Mouse (Mus musculus) T-helper 17 cell (primary cell): ENCODE data around the gene Afg3l1.
"Not testable (repeated sequence)": the region's sequence is repeated elsewhere in the genome, so short reads cannot be mapped to it uniquely, and the experiment has no call there.

Source experiments
- in situ Hi-C, 2 experiments: fragments of 300-600 bp; cut with MboI, MseI; formaldehyde crosslinking; loops; 1 replicate in 1 of 2; 2 replicates in 1 of 2; pipeline ENCODE4 v1.15.1; 2025; ENCODE audit warnings: high pct_unique_total_duplicates in 2 of 2

Gene Afg3l1

GRCm38 (mm10) chr8:123477737-123478258 lies at the start of gene Afg3l1:
Gene Afg3l1, plus strand, starts transcription at chr8:123477903.
- in situ Hi-C loops: no loop called here

- in situ Hi-C loops: no loop called here
These were observed 49.3 kb upstream of the Afg3l1 start for GRCm38 (mm10) chr8:123428343-123428893.

- in situ Hi-C loops: no loop called here
These were observed 48.6 kb upstream of the Afg3l1 start for GRCm38 (mm10) chr8:123428939-123429721.

GRCm38 (mm10) chr8:123429722-123430013 lies 48.0 kb upstream of the Afg3l1 start:
- in situ Hi-C loops: not testable (repeated sequence)

- in situ Hi-C loops: not testable (repeated sequence)
These were observed 46.8 kb upstream of the Afg3l1 start for GRCm38 (mm10) chr8:123430936-123431335.

- in situ Hi-C loops: no loop called here
These were observed 45.9 kb upstream of the Afg3l1 start for GRCm38 (mm10) chr8:123431616-123432365.

GRCm38 (mm10) chr8:123432381-123432780 lies 45.3 kb upstream of the Afg3l1 start:
- in situ Hi-C loops: no loop called here

- in situ Hi-C loops: not testable (repeated sequence)
These were observed 44.3 kb upstream of the Afg3l1 start for GRCm38 (mm10) chr8:123433241-123433974.

GRCm38 (mm10) chr8:123441788-123442187 lies 35.9 kb upstream of the Afg3l1 start:
- in situ Hi-C loops: no loop called here

GRCm38 (mm10) chr8:123442351-123442750 lies 35.4 kb upstream of the Afg3l1 start:
- in situ Hi-C loops: no loop called here

GRCm38 (mm10) chr8:123442871-123443575 lies 34.7 kb upstream of the Afg3l1 start:
- in situ Hi-C loops: no loop called here

- in situ Hi-C loops: no loop called here
These were observed 34.2 kb upstream of the Afg3l1 start for GRCm38 (mm10) chr8:123443576-123443921.

- in situ Hi-C loops: no loop called here
These were observed 33.6 kb upstream of the Afg3l1 start for GRCm38 (mm10) chr8:123444131-123444530.

- in situ Hi-C loops: no loop called here
These were observed 31.7 kb upstream of the Afg3l1 start for GRCm38 (mm10) chr8:123445981-123446380.

GRCm38 (mm10) chr8:123446799-123447198 lies 30.9 kb upstream of the Afg3l1 start:
- in situ Hi-C loops: no loop called here

- in situ Hi-C loops: no loop called here
These were observed 26.9 kb upstream of the Afg3l1 start for GRCm38 (mm10) chr8:123450783-123451182.

GRCm38 (mm10) chr8:123451747-123452146 lies 26.0 kb upstream of the Afg3l1 start:
- in situ Hi-C loops: not testable (repeated sequence)

- in situ Hi-C loops: no loop called here
These were observed 25.6 kb upstream of the Afg3l1 start for GRCm38 (mm10) chr8:123452149-123452548.

GRCm38 (mm10) chr8:123453291-123453690 lies 24.4 kb upstream of the Afg3l1 start:
- in situ Hi-C loops: no loop called here

GRCm38 (mm10) chr8:123453951-123454350 lies 23.8 kb upstream of the Afg3l1 start:
- in situ Hi-C loops: no loop called here

GRCm38 (mm10) chr8:123454559-123454958 lies 23.1 kb upstream of the Afg3l1 start:
- in situ Hi-C loops: no loop called here
